Mouse (Mus musculus) thymus, adult 2 months (tissue): ENCODE measurements around the gene Trio. TPM values are rescaled to one million over a fixed set of nuclear protein-coding genes. Genes with fewer than 3 reads are reported as not detected.

Experiments
- DNase-seq: peaks from one replicate; pipeline ENCODE4 v3.0.0; 2021
- H3K27ac ChIP-seq: fragments of 200-500 bp; 2 replicates; pipeline ENCODE4 v1.5.1; 2012; ENCODE audit warnings: low read length, control low read depth; ENCODE audit not compliant: control insufficient read depth, insufficient read depth
- H3K27me3 ChIP-seq: fragments of 200-500 bp; 2 replicates; pipeline ENCODE4 v1.6.1; 2012; ENCODE audit warnings: mild to moderate bottlenecking, low read length, moderate library complexity, mixed read lengths; ENCODE audit not compliant: control insufficient read depth, insufficient read depth
- H3K36me3 ChIP-seq: fragments of 200-500 bp; 2 replicates; pipeline ENCODE4 v1.6.1; 2012; ENCODE audit warnings: mild to moderate bottlenecking, low read length, moderate library complexity; ENCODE audit not compliant: control insufficient read depth, insufficient read depth
- H3K4me1 ChIP-seq: fragments of 200-500 bp; replicated peaks from 2 replicates; pipeline ENCODE4 v1.6.1; 2012; ENCODE audit warnings: low read length; ENCODE audit not compliant: control insufficient read depth, insufficient read depth
- H3K4me3 ChIP-seq: fragments of 200-500 bp; 2 replicates; pipeline ENCODE4 v1.5.1; 2012; ENCODE audit warnings: mild to moderate bottlenecking, low read length, control low read depth, moderate library complexity; ENCODE audit not compliant: control insufficient read depth, insufficient read depth
- CTCF ChIP-seq: fragments of 200-500 bp; IDR thresholded peaks from 2 replicates; pipeline ENCODE4 v1.5.1; 2012; ENCODE audit warnings: mild to moderate bottlenecking, control low read depth, low read length, moderate library complexity, borderline replicate concordance; ENCODE audit not compliant: control insufficient read depth, poor library complexity, insufficient read depth; ENCODE audit errors: extremely low read depth
- POLR2A ChIP-seq: fragments of 200-500 bp; IDR thresholded peaks from 2 replicates; pipeline ENCODE4 v1.6.1; 2012; ENCODE audit warnings: mild to moderate bottlenecking, low read length, control low read depth, moderate library complexity; ENCODE audit not compliant: control insufficient read depth, poor library complexity, insufficient read depth; ENCODE audit errors: extremely low read depth
- WGBS: fragments of 180-500 bp; shearing (Covaris S2); methylation state at CpG from one replicate; pipeline ENCODE4 v1.1.7; 2018; 5-methylcytosine and 5-hydroxymethylcytosine counted together
- polyA plus RNA-seq: library from polyadenylated mRNA; depleted of rRNA; stranded (reverse); fragments of >200 nt; gene quantifications from 2 replicates; pipeline ENCODE4 v1.2.3, GENCODE M21; 2012

Gene Trio
- polyA plus RNA-seq, 1 experiment = 24.9 TPM

- peaks cover 3% of the 10 kb centered on the region; the same call in 1 of the 2 replicates for H3K4me1 ChIP-seq
- TF ChIP-seq POLR2A = no peak
- TF ChIP-seq CTCF = no peak
- WGBS = 73% methylated on average over 24 of the region's 24 CpGs
Observed at GRCm38 (mm10) chr15:27937861-27938833, 87.5 kb downstream of the Trio start.

GRCm38 (mm10) chr15:27937003-27937860 is 88.4 kb downstream of the Trio start:
- no peak overlapping the region for H3K4me3 ChIP-seq
- TF ChIP-seq CTCF (no peak), POLR2A (no peak)
- no peak overlapping the region for H3K27ac ChIP-seq

More at GRCm38 (mm10) chr15:27937861-27938833, 87.5 kb downstream of the Trio start:
- Histone ChIP-seq H3K36me3 (no peaks in the 10 kb centered on the region), H3K27ac (no peak overlapping the region), H3K4me3 (no peak overlapping the region), H3K27me3 (no peaks in the 10 kb centered on the region)
- DNase-seq = no peak

GRCm38 (mm10) chr15:27935772-27936746 is 89.6 kb downstream of the Trio start:
- Histone ChIP-seq H3K36me3 (no peaks in the 10 kb centered on the region), H3K27me3 (no peaks in the 10 kb centered on the region), H3K4me3 (no peak overlapping the region), H3K4me1 (peaks cover 3% of the 10 kb centered on the region; the same call in 1 of the 2 replicates), H3K27ac (no peak overlapping the region)
- 50% methylated on average over 12 of the region's 12 CpGs for WGBS
- DNase-seq = no peak
- no peak for TF ChIP-seq POLR2A
- no peak for TF ChIP-seq CTCF

More at GRCm38 (mm10) chr15:27937003-27937860, 88.4 kb downstream of the Trio start:
- H3K27me3 ChIP-seq = no peaks in the 10 kb centered on the region
- H3K36me3 ChIP-seq = no peaks in the 10 kb centered on the region
- 72% methylated on average over 20 of the region's 20 CpGs for WGBS
- no peak for DNase-seq
- peaks cover 3% of the 10 kb centered on the region; the same call in 1 of the 2 replicates for H3K4me1 ChIP-seq

- Histone ChIP-seq H3K27me3 (no peaks in the 10 kb centered on the region), H3K4me3 (no peak overlapping the region), H3K27ac (no peak overlapping the region), H3K4me1 (peaks cover 6% of the 10 kb centered on the region; the same call in 1 of the 2 replicates), H3K36me3 (no peaks in the 10 kb centered on the region)
- no peak for DNase-seq
- TF ChIP-seq CTCF (no peak), POLR2A (no peak)
- 96% methylated on average over 1 of the region's 1 CpGs for WGBS
Observed at GRCm38 (mm10) chr15:27933270-27933669, 92.4 kb downstream of the Trio start.

- Histone ChIP-seq H3K27me3 (no peaks in the 10 kb centered on the region), H3K27ac (no peak overlapping the region), H3K4me1 (peaks cover 7% of the 10 kb centered on the region), H3K36me3 (no peaks in the 10 kb centered on the region), H3K4me3 (no peak overlapping the region)
- TF ChIP-seq CTCF (no peak), POLR2A (no peak)
- no peak for DNase-seq
- 96% methylated on average over 12 of the region's 12 CpGs for WGBS
Observed at GRCm38 (mm10) chr15:27931891-27932290, 93.8 kb downstream of the Trio start.

GRCm38 (mm10) chr15:27931459-27931858 is 94.2 kb downstream of the Trio start:
- Histone ChIP-seq H3K4me1 (peaks cover 10% of the 10 kb centered on the region), H3K36me3 (no peaks in the 10 kb centered on the region), H3K27me3 (no peaks in the 10 kb centered on the region), H3K4me3 (no peak overlapping the region), H3K27ac (no peak overlapping the region)
- TF ChIP-seq POLR2A (no peak), CTCF (no peak)
- 96% methylated on average over 14 of the region's 14 CpGs for WGBS
- no peak for DNase-seq
